Mouse (Mus musculus) gastrocnemius, adult 2 months (tissue): ENCODE measurements around the gene Rps29. TPM values are rescaled to one million over a fixed set of nuclear protein-coding genes. Genes with fewer than 3 reads are reported as not detected.
A peak's percentile ranks its signal among the peaks of the same experiment; 100 is the strongest.

Experiments
- DNase-seq: peaks from one replicate; pipeline ENCODE4 v3.0.0; 2022
- H3K27ac ChIP-seq: fragments of 200-600 bp; 2 replicates; pipeline ENCODE4 v1.8.1; 2022; ENCODE audit warnings: mild to moderate bottlenecking
- H3K4me3 ChIP-seq: fragments of 200-600 bp; 2 replicates; pipeline ENCODE4 v1.8.1; 2022; ENCODE audit warnings: mild to moderate bottlenecking, moderate library complexity
- CTCF ChIP-seq: fragments of 200-600 bp; IDR thresholded peaks from 2 replicates; pipeline ENCODE4 v1.8.1; 2022; ENCODE audit warnings: antibody characterized with exemption, mild to moderate bottlenecking, moderate library complexity
- intact Hi-C: fragments of 180-260 bp; cut with DNase I; formaldehyde crosslinking; loops from one replicate; pipeline ENCODE4 v1.15.1; 2025
- total RNA-seq, 2 experiments: library from RNA; stranded (reverse); gene quantifications; 2 replicates each; pipeline ENCODE4 v1.2.3; 2021

The Rps29 gene
- total RNA-seq, 2 experiments from 2014 or later = 838 to 1,075 TPM

- no peak for TF ChIP-seq CTCF
- intact Hi-C loops = loop anchor here (10.0 kb wide), 1 partner anchor 383 kb away; no protein-coding TSS in a partner anchor
- DNase-seq = no peak
- H3K27ac ChIP-seq = no peak overlapping the region
- no peak overlapping the region for H3K4me3 ChIP-seq
These were observed 32.4 kb upstream of the Rps29 start for GRCm38 (mm10) chr12:69191396-69191795.

DNA sequence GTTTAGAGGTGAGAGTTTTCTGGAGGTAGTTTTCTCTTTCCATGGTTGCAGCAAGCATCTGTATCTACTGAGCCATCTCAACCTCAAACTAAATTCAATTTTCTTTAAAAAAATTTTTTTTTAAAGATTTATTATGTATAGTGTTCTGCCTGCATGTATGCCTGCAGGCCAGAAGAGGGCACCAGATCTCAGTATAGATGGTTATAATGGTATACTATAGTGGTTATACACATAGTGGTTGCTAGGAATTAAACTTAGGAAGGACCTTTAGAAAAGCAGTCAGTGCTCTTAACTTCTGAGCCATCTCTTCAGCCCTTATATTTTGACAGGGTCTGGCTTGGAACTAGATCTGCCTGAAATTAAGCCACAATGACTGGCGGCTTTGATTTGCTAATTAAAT is 31.5 kb upstream of the Rps29 start:
- no peak overlapping the region for H3K4me3 ChIP-seq
- peak; percentile 65 for TF ChIP-seq CTCF
- no peak for DNase-seq
- no peak overlapping the region for H3K27ac ChIP-seq
- intact Hi-C loops = loop anchor here (10.0 kb wide), 1 partner anchor 384 kb away; no protein-coding TSS in a partner anchor

GRCm38 (mm10) chr12:69190074-69190473 is 31.1 kb upstream of the Rps29 start:
- DNase-seq = no peak
- intact Hi-C loops = loop anchor here (10.0 kb wide), 1 partner anchor 385 kb away; no protein-coding TSS in a partner anchor
- TF ChIP-seq CTCF = no peak
- no peak overlapping the region for H3K27ac ChIP-seq
- no peak overlapping the region for H3K4me3 ChIP-seq

GRCm38 (mm10) chr12:69186811-69187471 is 28.0 kb upstream of the Rps29 start:
- intact Hi-C loops = no loop called here
- no peak overlapping the region for H3K27ac ChIP-seq
- no peak overlapping the region for H3K4me3 ChIP-seq

GRCm38 (mm10) chr12:69185371-69185770 is 26.4 kb upstream of the Rps29 start:
- intact Hi-C loops = no loop called here
- Histone ChIP-seq H3K4me3 (peak overlapping the region; percentile 99), H3K27ac (peak overlapping the region; percentile 95; the same call in 1 of the 2 replicates)
- TF ChIP-seq CTCF = no peak
- DNase-seq = no peak

More at GRCm38 (mm10) chr12:69186811-69187471, 28.0 kb upstream of the Rps29 start:
- no peak for TF ChIP-seq CTCF
- no peak for DNase-seq

GRCm38 (mm10) chr12:69184342-69185295 is 25.6 kb upstream of the Rps29 start:
- Histone ChIP-seq H3K27ac (peak overlapping the region; percentile 95), H3K4me3 (peak overlapping the region; percentile 99)
- TF ChIP-seq CTCF = no peak
- intact Hi-C loops = no loop called here
- peak; percentile 75 for DNase-seq

DNA sequence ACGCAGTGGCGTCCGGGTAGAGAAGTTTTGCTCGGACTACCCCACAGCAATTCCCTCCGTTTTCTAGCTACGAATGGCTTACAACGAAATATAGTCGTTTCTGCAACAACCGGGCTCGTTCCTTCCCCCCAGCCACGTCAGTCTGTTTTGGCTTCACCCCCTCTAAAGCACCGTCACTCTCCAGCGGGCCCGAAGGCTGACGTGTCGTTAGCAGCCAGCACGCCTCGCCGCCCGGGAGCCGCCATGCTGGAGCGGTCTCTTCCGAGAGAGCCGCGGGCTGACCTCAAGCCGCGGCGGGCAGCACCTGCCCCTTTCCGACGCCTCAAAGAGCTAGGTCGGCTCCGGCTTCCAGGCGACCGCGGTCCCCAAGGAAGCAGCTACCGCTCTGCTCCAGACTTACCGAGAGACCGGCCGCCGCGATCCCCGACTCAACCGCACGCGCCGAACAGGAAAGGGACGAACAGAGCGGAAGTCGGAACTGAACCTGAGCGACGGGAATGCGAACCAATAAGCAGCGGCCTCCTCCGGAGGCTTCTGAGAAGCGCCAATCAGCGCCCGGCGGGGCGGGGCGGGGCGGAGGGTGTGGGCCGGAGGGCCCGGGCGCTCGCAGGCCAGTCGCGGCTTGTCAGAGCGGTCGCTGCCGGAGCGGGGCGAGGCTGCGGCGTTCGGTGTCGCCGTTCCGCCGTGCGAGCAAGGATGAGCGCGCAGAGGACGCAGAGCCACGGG is 24.8 kb upstream of the Rps29 start, which contains the start of the genes Rpl36al and Mgat2:
Rpl36al (minus strand) TSS at position 501 of the 726 bp plus-strand sequence.
Mgat2 (plus strand) TSS at position 575 of the 726 bp plus-strand sequence.
- Histone ChIP-seq H3K27ac (peak within 1 kb of the TSS; percentile 95), H3K4me3 (peak within 1 kb of the TSS; percentile 99)
- no peak for TF ChIP-seq CTCF
- intact Hi-C loops = no loop called here
- DNase-seq = peak; percentile 99

DNA sequence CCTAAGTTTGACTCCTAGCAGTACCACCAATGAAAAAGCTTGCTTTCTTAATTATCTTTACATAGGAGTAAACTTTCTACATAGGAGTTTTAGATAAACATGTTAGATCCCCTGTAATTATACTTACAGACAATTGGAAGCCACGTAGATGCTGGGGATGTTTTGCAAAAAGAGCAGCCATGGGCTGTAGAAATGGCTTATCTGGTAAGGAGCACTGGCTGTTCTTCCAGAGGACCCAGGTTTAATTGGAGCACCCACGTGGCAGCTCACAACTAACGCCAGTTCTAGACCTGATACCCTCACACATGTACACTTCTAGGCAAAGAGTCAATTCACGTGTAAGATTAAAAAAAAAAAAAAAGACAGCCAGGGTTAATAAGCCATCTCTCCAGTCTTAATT is 22.8 kb upstream of the Rps29 start:
- TF ChIP-seq CTCF = no peak
- Histone ChIP-seq H3K4me3 (no peak overlapping the region), H3K27ac (no peak overlapping the region)
- no peak for DNase-seq
- intact Hi-C loops = no loop called here

DNA sequence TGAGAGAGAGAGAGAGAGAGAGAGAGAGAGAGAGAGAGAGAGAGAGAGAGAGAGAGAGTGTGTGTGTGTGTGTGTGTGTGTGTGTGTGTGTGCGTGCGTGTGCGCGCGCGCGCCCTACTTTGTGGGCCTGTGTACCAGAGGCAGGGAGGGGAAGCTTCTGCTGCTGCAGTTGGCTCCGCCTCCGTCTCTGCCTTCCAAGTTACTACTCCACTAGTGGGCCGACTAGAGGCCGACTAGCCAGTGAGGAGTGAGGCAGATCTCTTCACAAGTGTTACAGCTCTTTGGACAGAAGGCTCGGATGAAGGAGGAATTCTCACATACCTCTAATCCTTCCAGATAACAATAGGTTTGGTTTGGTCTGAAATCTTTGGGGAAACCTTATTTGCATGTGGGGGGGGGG is 20.4 kb upstream of the Rps29 start:
- DNase-seq = no peak
- TF ChIP-seq CTCF = no peak
- intact Hi-C loops = no loop called here
- no peak overlapping the region for H3K27ac ChIP-seq
- H3K4me3 ChIP-seq = no peak overlapping the region

DNA sequence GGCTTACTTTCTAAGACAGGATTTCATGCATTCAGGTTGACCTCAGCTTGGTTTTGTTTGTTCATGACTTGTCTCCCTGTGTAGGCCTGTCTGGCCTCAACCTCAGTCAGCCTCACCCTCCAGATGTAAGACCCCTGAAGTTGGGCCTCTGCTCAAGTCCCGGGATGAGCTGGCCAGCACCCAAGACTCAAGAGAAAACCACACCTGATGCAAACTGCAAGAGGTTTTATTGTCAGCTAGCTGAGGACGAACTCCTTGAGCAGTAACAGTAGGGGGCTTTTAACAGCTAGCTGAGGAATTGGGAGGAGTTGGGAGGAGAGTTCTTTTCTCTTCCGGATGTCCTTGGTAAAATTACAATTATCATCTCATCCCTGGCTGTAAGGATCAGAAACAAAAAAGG is 18.5 kb upstream of the Rps29 start:
- DNase-seq = no peak
- no peak overlapping the region for H3K4me3 ChIP-seq
- intact Hi-C loops = no loop called here
- H3K27ac ChIP-seq = no peak overlapping the region
- no peak for TF ChIP-seq CTCF

- DNase-seq = no peak
- intact Hi-C loops = no loop called here
- Histone ChIP-seq H3K4me3 (no peak overlapping the region), H3K27ac (no peak overlapping the region)
- TF ChIP-seq CTCF = no peak
These were observed 17.0 kb upstream of the Rps29 start for GRCm38 (mm10) chr12:69175975-69176374.

- Histone ChIP-seq H3K4me3 (no peak overlapping the region), H3K27ac (no peak overlapping the region)
- DNase-seq = no peak
- intact Hi-C loops = no loop called here
- no peak for TF ChIP-seq CTCF
These were observed 12.3 kb upstream of the Rps29 start for GRCm38 (mm10) chr12:69171307-69171706.
